Mouse (Mus musculus): ENCODE data around the gene Adprhl2.
A peak's percentile ranks its signal among the peaks of the same experiment; 100 is the strongest.

Gene Adprhl2

GRCm38 (mm10) chr4:126321111-126321853, at the start of gene Adprhl2:
Gene Adprhl2, minus strand, starts transcription at chr4:126321703.
- DNase-seq (ENCODE audit: low spot score): peak; percentile 95

- DNase-seq (ENCODE audit: low spot score): no peak
Measured at GRCm38 (mm10) chr4:126360069-126360468, 38.6 kb upstream of the Adprhl2 start.

- DNase-seq (ENCODE audit: low spot score): no peak
Measured at GRCm38 (mm10) chr4:126343451-126343850, 21.9 kb upstream of the Adprhl2 start.

- no peak for DNase-seq (ENCODE audit: low spot score)
Measured at GRCm38 (mm10) chr4:126339461-126339860, 18.0 kb upstream of the Adprhl2 start.

- peak; percentile 21 for DNase-seq (ENCODE audit: low spot score)
Measured at GRCm38 (mm10) chr4:126332358-126332757, 10.9 kb upstream of the Adprhl2 start.

- DNase-seq (ENCODE audit: low spot score): peak; percentile 30
Measured at GRCm38 (mm10) chr4:126331751-126332150, 10.2 kb upstream of the Adprhl2 start.

- no peak for DNase-seq (ENCODE audit: low spot score)
Measured at GRCm38 (mm10) chr4:126330295-126330694, 8.8 kb upstream of the Adprhl2 start.

- DNase-seq (ENCODE audit: low spot score): no peak
Measured at GRCm38 (mm10) chr4:126326036-126326435, 4.5 kb upstream of the Adprhl2 start.

- no peak for DNase-seq (ENCODE audit: low spot score)
Measured at GRCm38 (mm10) chr4:126325281-126325861, 3.9 kb upstream of the Adprhl2 start, which contains the start of gene Tekt2. Gene Tekt2, minus strand, starts transcription at chr4:126325688.

GRCm38 (mm10) chr4:126324861-126325260, 3.4 kb upstream of the Adprhl2 start:
- no peak for DNase-seq (ENCODE audit: low spot score)

- DNase-seq (ENCODE audit: low spot score): no peak
Measured at GRCm38 (mm10) chr4:126322646-126323045, 1.1 kb upstream of the Adprhl2 start.

- DNase-seq (ENCODE audit: low spot score): no peak
Measured at GRCm38 (mm10) chr4:126321854-126322511, 480 bp upstream of the Adprhl2 start.

- DNase-seq (ENCODE audit: low spot score): no peak
Measured at GRCm38 (mm10) chr4:126319806-126320205, 1.7 kb downstream of the Adprhl2 start.

- no peak for DNase-seq (ENCODE audit: low spot score)
Measured at GRCm38 (mm10) chr4:126316443-126317040, 5.0 kb downstream of the Adprhl2 start.

GRCm38 (mm10) chr4:126315931-126316330, 5.6 kb downstream of the Adprhl2 start:
- DNase-seq (ENCODE audit: low spot score): peak; percentile 57

- peak; percentile 35 for DNase-seq (ENCODE audit: low spot score)
Measured at GRCm38 (mm10) chr4:126314393-126314792, 7.1 kb downstream of the Adprhl2 start.

- DNase-seq (ENCODE audit: low spot score): no peak
Measured at GRCm38 (mm10) chr4:126313202-126313601, 8.3 kb downstream of the Adprhl2 start.

- no peak for DNase-seq (ENCODE audit: low spot score)
Measured at GRCm38 (mm10) chr4:126311566-126312200, 9.8 kb downstream of the Adprhl2 start.

GRCm38 (mm10) chr4:126310344-126310743, 11.2 kb downstream of the Adprhl2 start:
- DNase-seq (ENCODE audit: low spot score): no peak

GRCm38 (mm10) chr4:126309922-126310309, 11.6 kb downstream of the Adprhl2 start:
- DNase-seq (ENCODE audit: low spot score): peak; percentile 87

GRCm38 (mm10) chr4:126309211-126309921, 12.1 kb downstream of the Adprhl2 start:
- DNase-seq (ENCODE audit: low spot score): no peak

Measured in adipocyte (in vitro differentiated cells).